Mouse (Mus musculus) kidney, postnatal 25 days (tissue): ENCODE measurements at regions not wholly inside any gene's neighbourhood (a gene's known extent, or its start where the extent isn't known, plus 50 kb on each side); places are given as distances from the start of the nearest gene placed in this dataset.

Source experiments
- DNase-seq, 2 experiments: peaks; one replicate each; pipeline ENCODE4 v3.0.0; 2021; ENCODE audit warnings: mixed read lengths in 2 of 2

GRCm38 (mm10) chr6:133904501-133904900 is 50.9 kb upstream of the Kap start:
- no peak for DNase-seq

- DNase-seq, result no peak
Measured at GRCm38 (mm10) chr6:133934667-133935066, 81.1 kb upstream of the Kap start.

GRCm38 (mm10) chr6:133935671-133936070 is 82.1 kb upstream of the Kap start:
- no peak for DNase-seq

- no peak for DNase-seq
Measured at GRCm38 (mm10) chr6:133959902-133960634, 75.4 kb upstream of the Etv6 start.

- DNase-seq, result peak; percentile 61 to 91
Measured at GRCm38 (mm10) chr6:133960713-133961112, 74.8 kb upstream of the Etv6 start.

GRCm38 (mm10) chr6:133962641-133963040 is 72.9 kb upstream of the Etv6 start:
- DNase-seq, result no peak

GRCm38 (mm10) chr6:133963264-133963663 is 72.2 kb upstream of the Etv6 start:
- no peak for DNase-seq

- no peak for DNase-seq
Measured at GRCm38 (mm10) chr6:133967286-133967685, 68.2 kb upstream of the Etv6 start.

GRCm38 (mm10) chr6:133972054-133972705 is 63.3 kb upstream of the Etv6 start:
- no peak for DNase-seq

- no peak for DNase-seq
Measured at GRCm38 (mm10) chr6:133973205-133973838, 62.2 kb upstream of the Etv6 start.

- DNase-seq, result no peak
Measured at GRCm38 (mm10) chr6:133975951-133976350, 59.5 kb upstream of the Etv6 start.

- DNase-seq, result no peak
Measured at GRCm38 (mm10) chr6:133976854-133977253, 58.6 kb upstream of the Etv6 start.

- DNase-seq, result no peak
Measured at GRCm38 (mm10) chr6:133983804-133984514, 51.5 kb upstream of the Etv6 start.

GRCm38 (mm10) chr6:133984666-133985355 is 50.7 kb upstream of the Etv6 start:
- peak; percentile 5 to 39 for DNase-seq
